Mouse (Mus musculus) G1E (cell line): Measurements from ENCODE around the gene Prl3d1. TPM values are rescaled to one million over a fixed set of nuclear protein-coding genes. Genes with fewer than 3 reads are reported as not detected.
"Not testable (repeated sequence)": the region's sequence is repeated elsewhere in the genome, so short reads cannot be mapped to it uniquely, and the experiment has no call there.

Experiments used
- ATAC-seq: 2 replicates; pipeline ENCODE4 v1.8.0; 2016; ENCODE audit warnings: mild to moderate bottlenecking; ENCODE audit not compliant: insufficient number of reproducible peaks, poor library complexity, low FRiP score, severe bottlenecking; ENCODE audit errors: extremely low read depth
- DNase-seq: peaks from one replicate; pipeline ENCODE4 v3.0.0; 2012; ENCODE audit warnings: low spot score
- H3K27me3 ChIP-seq: 2 replicates; pipeline ENCODE4 v1.6.1; 2012; ENCODE audit warnings: mild to moderate bottlenecking, low read length, inconsistent platforms; ENCODE audit not compliant: insufficient read depth
- H3K36me3 ChIP-seq: replicated peaks from 2 replicates; pipeline ENCODE3; 2012; ENCODE audit warnings: mild to moderate bottlenecking, inconsistent platforms
- H3K4me1 ChIP-seq: 2 replicates; pipeline ENCODE4 v1.6.1; 2012; ENCODE audit warnings: low read depth, low read length, inconsistent platforms, mixed read lengths; ENCODE audit not compliant: insufficient read depth
- H3K4me3 ChIP-seq: 2 replicates; pipeline ENCODE4 v1.5.1; 2012; ENCODE audit warnings: low read depth, mild to moderate bottlenecking, inconsistent platforms, low read length, moderate library complexity, mixed read lengths
- H3K9me3 ChIP-seq: replicated peaks from 2 replicates; pipeline ENCODE4 v1.6.1; 2012; ENCODE audit warnings: inconsistent platforms
- CTCF ChIP-seq: IDR thresholded peaks from 2 replicates; pipeline ENCODE4 v1.5.1; 2012; ENCODE audit warnings: low read depth, low read length, inconsistent platforms, mixed read lengths
- GATA1 ChIP-seq: IDR thresholded peaks from 2 replicates; pipeline ENCODE4 v1.6.1; 2012; ENCODE audit warnings: borderline replicate concordance, low read length, inconsistent platforms, mixed read lengths
- GATA2 ChIP-seq: IDR thresholded peaks from 2 replicates; pipeline ENCODE4 v1.6.1; 2012; ENCODE audit warnings: low read depth, low read length, inconsistent platforms, borderline replicate concordance
- POLR2AphosphoS5 ChIP-seq: IDR thresholded peaks from 2 replicates; pipeline ENCODE4 v1.6.1; 2012; ENCODE audit warnings: low read depth, low read length, inconsistent platforms; ENCODE audit not compliant: insufficient replicate concordance
- TAL1 ChIP-seq: conservative IDR thresholded peaks from 2 replicates; pipeline ENCODE4 v1.6.1; 2012; ENCODE audit warnings: low read depth, low read length, inconsistent platforms, mixed read lengths
- polyA plus RNA-seq: library from polyadenylated mRNA; stranded (reverse); fragments of >175 nt; gene quantifications from 2 replicates; pipeline ENCODE4 v1.2.3, GENCODE M21; 2012
- total RNA-seq, 2 experiments: library from RNA; stranded (forward) in 1 of 2; stranded (reverse) in 1 of 2; fragments of 200-1000 nt in 1 of 2; fragments of >200 nt in 1 of 2; fragmentation: Nextera tagmentation in 1 of 2; gene quantifications; 2 replicates each; pipeline ENCODE4 v1.2.3; 2014 to 2017

Gene Prl3d1
- total RNA-seq (2014; fragmentation: Nextera tagmentation) (not detected in 2 replicates), total RNA-seq (2017) (not detected in 2 replicates), polyA plus RNA-seq (not detected in 2 replicates)

GRCm38 (mm10) chr13:27093890-27094289 is at the start of gene Prl3d1:
Prl3d1 (plus strand) TSS chr13:27094190.
- not testable (repeated sequence) for ATAC-seq, H3K27me3 ChIP-seq, H3K4me3 ChIP-seq, DNase-seq, H3K36me3 ChIP-seq, H3K4me1 ChIP-seq, H3K9me3 ChIP-seq

- no peak within 1 kb of the TSS for H3K4me3 ChIP-seq
- H3K27me3 ChIP-seq = no peaks in the 10 kb centered on the region
- TF ChIP-seq GATA2 (no peak), GATA1 (no peak), TAL1 (no peak), POLR2AphosphoS5 (no peak), CTCF (no peak)
- H3K4me1 ChIP-seq = no peaks in the 10 kb centered on the region
- ATAC-seq (no peak), DNase-seq (no peak)
- no peaks in the 10 kb centered on the region for H3K9me3 ChIP-seq
- H3K36me3 ChIP-seq = no peaks in the 10 kb centered on the region
These were observed 36.7 kb upstream of the Prl3d1 start, which contains the start of gene Prl for GRCm38 (mm10) chr13:27057270-27057669. Prl (plus strand) TSS chr13:27057570.

GRCm38 (mm10) chr13:27059177-27059576 is 34.8 kb upstream of the Prl3d1 start:
- TF ChIP-seq TAL1 (no peak), GATA2 (no peak), CTCF (no peak), POLR2AphosphoS5 (no peak), GATA1 (no peak)

GRCm38 (mm10) chr13:27121398-27121797 is 27.4 kb downstream of the Prl3d1 start, which contains the start of gene Prl3d2:
Prl3d2 (plus strand) TSS chr13:27121698.
- not testable (repeated sequence) for H3K4me1 ChIP-seq, H3K4me3 ChIP-seq, H3K27me3 ChIP-seq, DNase-seq, ATAC-seq, H3K9me3 ChIP-seq, H3K36me3 ChIP-seq

More at GRCm38 (mm10) chr13:27059177-27059576, 34.8 kb upstream of the Prl3d1 start:
- no peak for ATAC-seq
- no peaks in the 10 kb centered on the region for H3K9me3 ChIP-seq
- no peaks in the 10 kb centered on the region for H3K36me3 ChIP-seq
- DNase-seq = no peak
- no peaks in the 10 kb centered on the region for H3K27me3 ChIP-seq
- H3K4me1 ChIP-seq = no peaks in the 10 kb centered on the region
- H3K4me3 ChIP-seq = no peak overlapping the region

- ATAC-seq (no peak), DNase-seq (no peak)
These were observed 54.3 kb downstream of the Prl3d1 start for GRCm38 (mm10) chr13:27148264-27148663.

More at GRCm38 (mm10) chr13:27148264-27148663, 54.3 kb downstream of the Prl3d1 start:
- H3K4me1 ChIP-seq = no peaks in the 10 kb centered on the region
- no peaks in the 10 kb centered on the region for H3K36me3 ChIP-seq
- no peaks in the 10 kb centered on the region for H3K9me3 ChIP-seq
- no peak overlapping the region for H3K4me3 ChIP-seq
- H3K27me3 ChIP-seq = no peaks in the 10 kb centered on the region
- TF ChIP-seq TAL1 (no peak), CTCF (no peak), GATA2 (no peak), GATA1 (no peak), POLR2AphosphoS5 (no peak)

Other genes starting within 250 kb of the Prl3d1 start
- not detected in 2 replicates for gene Prl, start 36.6 kb upstream of the Prl3d1 start, total RNA-seq (2014; fragmentation: Nextera tagmentation)
- 0.98 TPM in 1 of 2 replicates, not detected in the other for gene Prl, start 36.6 kb upstream of the Prl3d1 start, total RNA-seq (2017)
- gene Prl, start 36.6 kb upstream of the Prl3d1 start, polyA plus RNA-seq = not detected in 2 replicates
- not detected in 2 replicates for gene Prl3d2, start 27.5 kb downstream of the Prl3d1 start, total RNA-seq (2014; fragmentation: Nextera tagmentation)
- gene Prl3d2, start 27.5 kb downstream of the Prl3d1 start, total RNA-seq (2017) = not detected in 2 replicates
- gene Prl3d2, start 27.5 kb downstream of the Prl3d1 start, polyA plus RNA-seq = not detected in 2 replicates
- not detected in 2 replicates for gene Prl3d3, start 62.6 kb downstream of the Prl3d1 start, total RNA-seq (2014; fragmentation: Nextera tagmentation)
- not detected in 2 replicates for gene Prl3d3, start 62.6 kb downstream of the Prl3d1 start, total RNA-seq (2017)
- not detected in 2 replicates for gene Prl3d3, start 62.6 kb downstream of the Prl3d1 start, polyA plus RNA-seq
- not detected in 2 replicates for gene Prl3c1, start 102.5 kb downstream of the Prl3d1 start, total RNA-seq (2014; fragmentation: Nextera tagmentation)
- not detected in 2 replicates for gene Prl3c1, start 102.5 kb downstream of the Prl3d1 start, total RNA-seq (2017)
- gene Prl3c1, start 102.5 kb downstream of the Prl3d1 start, polyA plus RNA-seq = not detected in 2 replicates
- not detected in 2 replicates for gene Prl3b1, start 147.7 kb downstream of the Prl3d1 start, total RNA-seq (2014; fragmentation: Nextera tagmentation)
- not detected in 2 replicates for gene Prl3b1, start 147.7 kb downstream of the Prl3d1 start, total RNA-seq (2017)
- not detected in 2 replicates for gene Prl3b1, start 147.7 kb downstream of the Prl3d1 start, polyA plus RNA-seq
- not detected in 2 replicates for gene Prl3a1, start 165.2 kb downstream of the Prl3d1 start, total RNA-seq (2014; fragmentation: Nextera tagmentation)
- gene Prl3a1, start 165.2 kb downstream of the Prl3d1 start, total RNA-seq (2017) = not detected in 2 replicates
- not detected in 2 replicates for gene Prl3a1, start 165.2 kb downstream of the Prl3d1 start, polyA plus RNA-seq
- not detected in 2 replicates for gene Prl6a1, start 218.4 kb downstream of the Prl3d1 start, total RNA-seq (2014; fragmentation: Nextera tagmentation)
- not detected in 2 replicates for gene Prl6a1, start 218.4 kb downstream of the Prl3d1 start, total RNA-seq (2017)
- gene Prl6a1, start 218.4 kb downstream of the Prl3d1 start, polyA plus RNA-seq = not detected in 2 replicates